Mouse (Mus musculus): Measurements from ENCODE around the gene Gm20605.

The Gm20605 gene

DNA sequence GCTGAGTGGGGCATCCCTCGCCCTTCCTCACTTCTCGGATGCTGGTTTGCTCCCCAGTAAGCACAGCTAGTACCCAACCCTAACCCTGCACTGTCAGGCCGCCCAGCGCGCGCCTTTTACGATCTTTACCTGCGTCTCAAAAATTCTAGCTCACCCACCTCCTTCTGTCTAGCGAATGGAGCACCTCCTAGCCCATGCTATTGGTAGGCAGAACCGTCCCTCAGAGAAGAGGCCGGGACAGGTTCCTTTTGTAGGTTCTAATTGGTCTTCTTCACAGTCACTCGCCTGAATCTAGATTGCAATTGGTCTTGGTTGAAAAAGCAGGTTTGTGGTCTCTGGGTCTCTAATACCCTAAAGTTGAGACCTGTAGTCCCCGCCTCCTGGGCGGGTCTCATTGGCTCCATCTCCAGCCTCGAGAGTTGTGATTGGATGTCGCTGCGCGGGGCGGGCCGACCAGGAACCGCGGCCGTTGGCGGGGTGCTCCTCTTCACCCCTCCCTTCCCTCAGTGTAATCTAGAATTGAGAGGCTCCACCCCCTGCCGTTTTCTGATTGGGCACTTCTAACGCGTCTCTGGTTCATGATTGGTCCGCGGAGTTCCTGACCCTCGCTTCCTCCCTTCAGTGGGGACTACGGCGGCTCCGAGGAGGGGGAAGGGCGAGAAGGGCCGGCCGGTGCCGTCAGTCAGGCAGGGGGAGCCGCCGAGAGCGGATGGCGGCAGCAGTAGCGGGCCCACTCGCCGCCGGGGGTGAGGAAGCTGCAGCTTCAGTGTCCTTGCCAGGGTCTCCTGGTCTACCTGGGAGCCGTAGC, at the start of gene Gm20605, which contains the start of the genes Fbxo24 and Lrch4:
Gene Gm20605, plus strand, starts transcription at position 678 of the 808 bp plus-strand sequence.
Gene Fbxo24, minus strand, starts transcription at position 505 of the 808 bp plus-strand sequence.
Gene Lrch4, plus strand, starts transcription at position 624 of the 808 bp plus-strand sequence.
- DNase-seq (ENCODE audit: low read depth), result peak; percentile 100

DNA sequence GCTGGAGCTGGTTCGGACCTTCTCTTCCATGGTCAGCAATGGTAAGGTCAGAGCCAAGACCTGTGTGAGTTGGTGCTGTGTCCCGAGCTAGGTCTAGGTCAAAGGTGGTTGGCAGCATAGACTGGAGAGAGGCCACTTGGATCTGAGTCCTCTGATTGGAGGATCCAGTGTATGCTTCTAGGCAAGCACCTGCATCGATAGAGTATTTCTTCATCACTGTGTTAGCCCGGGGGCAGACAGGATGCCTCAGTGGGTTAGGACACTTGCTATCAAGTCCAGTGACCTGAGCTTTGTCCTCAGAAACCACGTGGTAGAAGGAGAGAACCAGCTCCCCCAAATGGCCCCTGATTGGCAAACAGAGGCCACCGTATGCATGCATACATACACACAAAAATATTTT, 48.7 kb upstream of the Gm20605 start:
- no peak for DNase-seq (ENCODE audit: low read depth)

DNA sequence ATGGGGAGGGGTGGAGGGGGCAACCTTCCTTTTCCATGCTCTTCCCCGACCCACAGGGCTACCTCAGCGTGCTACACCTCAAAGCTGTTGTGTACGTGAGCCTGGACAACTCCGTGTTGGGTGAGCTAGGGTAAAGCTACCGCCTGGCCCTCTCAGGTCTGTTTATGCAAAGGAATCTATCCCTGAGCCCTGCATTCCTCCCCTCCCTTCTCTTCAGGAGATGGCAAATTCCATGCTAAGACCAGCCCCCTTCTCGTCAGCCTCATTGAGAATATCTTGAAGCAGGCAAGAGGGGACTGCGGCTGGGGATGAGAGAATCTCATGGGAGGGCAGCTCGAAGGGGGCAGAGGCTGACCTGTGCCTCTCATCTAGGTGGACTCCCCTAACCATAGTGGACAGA, 46.3 kb upstream of the Gm20605 start:
- no peak for DNase-seq (ENCODE audit: low read depth)

DNA sequence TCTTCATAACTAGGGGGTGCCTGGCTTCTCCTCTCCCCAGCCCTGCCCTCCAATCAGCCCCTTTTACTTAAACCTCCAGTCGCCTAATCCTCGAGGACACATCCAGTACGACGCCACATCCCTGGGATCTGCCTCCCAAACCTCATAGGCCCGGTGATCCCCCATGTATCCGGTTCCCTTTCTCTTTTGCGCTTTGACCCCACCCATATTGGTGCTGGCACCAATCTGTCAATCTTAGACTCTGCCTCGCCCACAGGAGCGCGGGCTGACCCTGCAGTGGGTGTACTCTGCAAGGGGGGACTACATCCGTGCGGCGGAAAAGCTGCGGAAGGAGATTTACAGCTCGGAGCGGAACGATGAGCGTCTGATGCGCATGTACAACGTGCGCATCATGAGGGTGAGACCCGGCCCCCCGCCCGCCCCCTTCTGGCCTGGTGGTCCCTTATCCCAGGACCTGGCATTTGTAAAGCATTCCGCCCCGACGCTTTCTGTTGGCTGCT, 45.3 kb upstream of the Gm20605 start:
- no peak for DNase-seq (ENCODE audit: low read depth)

DNA sequence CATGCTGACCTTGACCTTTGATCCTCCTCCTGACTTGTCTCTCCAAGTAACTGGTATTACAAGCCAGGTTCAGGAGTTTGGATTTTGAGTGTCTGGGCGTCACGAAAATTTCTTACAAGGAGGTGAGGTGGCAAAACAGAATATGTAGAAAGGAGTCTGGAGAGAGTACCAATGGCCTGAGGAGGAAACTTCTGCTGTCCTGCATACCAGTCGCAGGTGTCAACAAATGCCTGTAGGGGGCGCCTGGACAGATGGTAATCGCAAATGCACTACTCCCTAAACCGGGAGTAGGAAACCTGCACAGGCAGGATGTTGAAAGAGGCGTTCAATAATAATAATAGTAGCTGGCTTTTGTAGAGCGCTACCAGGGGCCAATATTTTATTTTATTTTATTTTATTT, 44.0 kb upstream of the Gm20605 start:
- peak; percentile 74 for DNase-seq (ENCODE audit: low read depth)

DNA sequence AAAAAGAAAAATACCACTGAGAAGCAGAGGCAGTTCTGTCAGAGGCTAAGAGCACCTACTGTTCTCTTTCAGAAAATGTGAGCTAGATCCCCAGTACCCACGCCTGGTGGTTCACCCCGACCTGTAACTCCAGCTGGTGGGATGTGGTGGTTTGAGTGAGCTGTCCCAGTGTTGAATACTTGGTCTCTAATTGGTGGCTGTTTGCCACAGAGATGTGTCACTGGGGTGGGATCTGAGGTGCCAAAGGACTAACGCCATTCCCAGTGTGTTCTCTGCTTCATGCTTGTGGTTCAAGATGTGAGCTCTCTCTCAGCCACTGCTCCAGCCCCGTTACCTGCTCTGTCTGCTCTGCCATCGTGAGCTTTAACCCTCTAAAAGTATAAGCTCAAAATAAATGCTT, 38.5 kb upstream of the Gm20605 start:
- DNase-seq (ENCODE audit: low read depth), result peak; percentile 61

DNA sequence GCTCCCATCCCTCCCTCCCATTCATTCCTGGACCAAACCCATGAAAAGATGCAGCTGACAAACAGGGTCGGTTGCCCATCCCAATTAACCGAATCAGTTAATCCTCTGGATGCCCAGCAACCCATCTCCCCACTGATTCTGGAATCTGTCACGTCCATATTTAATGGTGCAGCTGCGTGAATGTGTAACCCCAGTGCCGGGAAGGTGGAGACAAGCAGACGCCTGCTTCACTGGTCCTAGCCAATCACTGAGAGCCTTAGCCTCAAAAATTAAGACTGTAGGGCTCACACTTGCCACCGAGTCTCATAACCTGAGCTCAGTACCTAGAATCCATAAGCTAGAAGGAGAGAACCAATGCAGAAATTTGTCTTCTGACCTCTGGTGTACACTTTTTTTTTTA, 33.1 kb upstream of the Gm20605 start:
- DNase-seq (ENCODE audit: low read depth), result no peak

DNA sequence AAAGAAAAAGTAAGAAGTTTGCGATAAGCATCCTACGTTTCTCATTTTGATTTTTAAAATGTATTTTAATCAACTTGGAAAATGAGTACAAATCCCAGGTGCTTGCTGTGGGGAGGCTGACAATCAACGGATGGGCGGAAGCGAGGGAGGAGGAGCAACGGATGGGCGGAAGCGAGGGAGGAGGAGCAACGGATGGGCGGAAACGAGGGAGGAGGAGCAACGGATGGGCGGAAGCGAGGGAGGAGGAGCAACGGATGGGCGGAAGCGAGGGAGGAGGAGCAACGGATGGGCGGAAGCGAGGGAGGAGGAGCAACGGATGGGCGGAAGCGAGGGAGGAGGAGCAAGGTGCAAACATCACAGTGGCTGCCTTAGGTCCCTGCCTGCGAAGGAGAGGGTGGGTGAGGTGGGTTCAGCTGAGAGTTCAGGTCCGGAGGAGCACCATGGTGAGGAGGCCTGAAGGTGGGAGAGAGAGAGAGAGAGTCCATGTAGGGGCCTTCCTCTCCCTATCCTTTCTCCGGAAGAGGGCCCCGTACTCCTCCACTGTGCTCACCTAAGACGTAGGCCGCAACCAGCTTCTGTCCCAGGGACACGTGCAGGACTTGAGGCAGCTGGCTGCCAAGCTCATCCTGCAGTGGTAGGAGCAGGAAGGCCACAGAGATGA, 32.2 kb upstream of the Gm20605 start:
- peak; percentile 91 for DNase-seq (ENCODE audit: low read depth)

DNA sequence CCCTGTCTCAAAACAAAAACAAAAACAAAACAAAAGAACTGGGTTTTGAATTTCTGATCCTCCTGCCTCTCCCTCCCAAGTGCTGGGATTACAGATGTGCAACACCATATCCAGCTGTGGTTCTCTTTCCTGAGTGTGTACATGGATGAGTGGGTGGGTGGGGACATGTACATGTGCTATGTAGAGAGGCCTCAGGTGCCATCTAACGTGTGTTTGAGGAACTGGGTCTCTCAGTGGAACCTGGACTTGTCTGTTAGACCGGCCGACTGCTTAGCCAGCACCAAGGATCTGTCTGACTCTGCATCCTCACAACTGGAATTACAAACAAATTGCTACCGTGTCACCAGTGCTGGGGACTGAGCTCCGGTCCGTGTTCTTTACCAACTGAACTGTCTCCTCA, 31.4 kb upstream of the Gm20605 start:
- peak; percentile 42 for DNase-seq (ENCODE audit: low read depth)

DNA sequence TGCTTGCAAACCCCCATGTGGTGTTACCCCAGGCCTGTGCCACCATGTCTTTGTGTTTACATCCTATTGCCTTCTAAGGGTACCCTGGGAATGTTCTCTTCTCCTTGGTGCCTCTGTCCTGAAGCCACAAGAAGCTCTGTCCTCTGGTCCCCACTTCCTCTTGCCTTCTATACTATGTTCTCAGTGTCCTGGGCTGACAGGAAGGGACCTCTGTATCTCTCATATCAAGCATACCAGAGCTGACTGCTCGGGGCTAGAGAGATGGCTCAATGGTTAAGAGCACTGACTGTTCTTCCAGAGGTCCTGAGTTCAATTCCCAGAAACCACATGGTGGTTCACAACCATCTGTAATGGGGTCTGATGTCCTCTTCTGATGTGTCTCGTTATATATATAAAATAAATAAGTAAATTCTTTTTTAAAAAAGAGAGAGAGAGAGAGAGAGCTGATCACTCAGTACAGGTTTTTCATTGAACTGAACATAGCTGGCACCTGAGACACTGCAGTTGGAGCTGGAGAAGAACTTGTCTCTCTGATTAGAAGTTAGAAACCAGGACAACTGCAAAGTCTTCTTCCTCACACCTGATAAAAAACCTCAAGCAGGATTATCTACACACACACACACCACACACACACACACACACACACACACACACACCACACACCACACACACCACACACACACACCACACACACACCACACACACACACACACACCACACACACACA, 30.7 kb upstream of the Gm20605 start:
- DNase-seq (ENCODE audit: low read depth), result peak; percentile 71

DNA sequence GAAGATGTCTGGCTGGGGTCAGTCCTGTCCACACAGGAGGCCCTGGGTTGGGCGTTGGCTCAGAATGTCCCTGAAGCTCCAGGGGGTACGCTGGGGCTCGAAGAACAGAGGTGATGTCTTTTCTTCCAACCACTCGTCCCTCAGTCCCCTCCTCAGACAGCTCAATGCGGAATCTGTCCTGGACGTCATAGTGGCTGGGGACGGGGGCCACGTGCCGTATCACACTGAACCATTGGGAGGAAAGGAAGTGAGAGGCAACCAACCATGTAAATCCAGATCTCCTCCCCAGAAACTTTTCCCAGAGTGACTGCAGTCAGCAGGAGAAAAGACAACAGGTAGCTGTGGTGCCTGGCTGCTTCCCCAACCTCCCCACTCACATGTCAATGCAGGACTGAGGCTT, 29.4 kb upstream of the Gm20605 start:
- peak; percentile 53 for DNase-seq (ENCODE audit: low read depth)

DNA sequence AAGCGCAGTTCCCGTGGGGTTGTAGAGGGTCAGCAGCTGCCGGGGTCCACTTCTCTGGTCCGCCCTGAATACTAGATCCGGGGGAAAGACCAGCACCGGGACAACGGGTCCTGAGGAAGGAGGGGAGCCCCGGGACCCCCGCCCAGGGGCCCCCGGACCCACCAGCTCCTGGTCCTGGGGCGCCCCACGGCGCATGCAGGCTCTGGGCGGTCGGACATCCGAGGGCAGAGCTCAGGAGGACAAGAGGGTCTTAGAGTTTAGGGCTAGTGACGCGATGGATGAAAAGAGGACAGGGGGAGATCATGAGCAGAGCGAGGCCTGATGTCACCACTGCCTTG, 28.7 kb upstream of the Gm20605 start:
- no peak for DNase-seq (ENCODE audit: low read depth)

DNA sequence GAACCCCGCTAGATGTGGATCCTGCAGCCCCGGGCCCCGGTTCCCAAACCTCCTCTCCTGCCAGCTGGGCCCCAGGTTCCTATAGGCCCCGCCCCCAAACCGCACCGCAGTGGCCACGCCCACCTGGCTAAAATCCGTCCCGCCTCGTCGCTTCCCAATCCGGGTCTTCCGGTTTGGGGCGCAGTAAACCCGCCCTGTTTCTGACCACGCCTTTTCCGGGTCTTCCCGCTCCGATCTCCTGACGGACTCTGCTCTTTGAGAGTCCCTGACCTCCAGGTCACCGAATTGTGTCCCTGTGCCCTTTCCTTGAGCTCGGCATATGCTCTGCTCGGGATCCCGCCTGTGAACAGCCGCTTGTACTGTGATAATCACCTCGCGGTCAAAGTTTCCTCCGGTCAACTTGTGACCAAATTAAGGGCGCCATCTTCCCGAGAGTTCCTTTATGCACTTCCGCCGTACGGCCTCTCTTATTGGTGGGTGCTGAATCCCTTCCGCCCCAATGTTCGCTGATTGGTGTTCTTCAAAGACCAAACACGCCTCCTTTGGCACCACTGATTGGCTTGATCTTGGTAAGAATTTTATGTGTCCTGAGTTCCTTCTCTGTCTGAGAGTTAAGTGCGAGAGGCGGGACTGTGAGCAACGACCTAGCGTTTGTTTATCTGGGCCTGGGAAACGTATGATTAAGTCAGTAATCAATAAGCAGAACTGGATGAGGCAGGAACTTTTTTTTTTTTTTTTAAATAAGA, 28.2 kb upstream of the Gm20605 start, which contains the start of gene Mospd3:
Gene Mospd3, minus strand, starts transcription at position 440 of the 746 bp plus-strand sequence.
- DNase-seq (ENCODE audit: low read depth), result peak; percentile 100

DNA sequence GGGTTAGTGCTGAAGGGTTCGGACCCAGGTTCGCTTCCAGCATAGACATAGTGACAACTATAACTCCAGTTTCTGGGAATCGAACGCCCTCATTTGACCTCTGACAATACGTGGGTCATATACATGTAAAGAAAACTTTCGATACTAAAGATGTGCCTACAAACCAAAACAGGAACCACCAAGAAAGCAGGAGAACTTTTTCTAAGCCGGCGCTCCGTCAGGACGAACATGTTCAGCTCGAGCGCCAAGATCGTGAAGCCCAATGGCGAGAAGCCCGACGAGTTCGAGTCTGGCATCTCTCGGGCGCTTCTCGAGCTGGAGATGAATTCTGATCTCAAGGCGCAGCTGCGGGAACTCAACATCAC, 27.6 kb upstream of the Gm20605 start:
- no peak for DNase-seq (ENCODE audit: low read depth)

DNA sequence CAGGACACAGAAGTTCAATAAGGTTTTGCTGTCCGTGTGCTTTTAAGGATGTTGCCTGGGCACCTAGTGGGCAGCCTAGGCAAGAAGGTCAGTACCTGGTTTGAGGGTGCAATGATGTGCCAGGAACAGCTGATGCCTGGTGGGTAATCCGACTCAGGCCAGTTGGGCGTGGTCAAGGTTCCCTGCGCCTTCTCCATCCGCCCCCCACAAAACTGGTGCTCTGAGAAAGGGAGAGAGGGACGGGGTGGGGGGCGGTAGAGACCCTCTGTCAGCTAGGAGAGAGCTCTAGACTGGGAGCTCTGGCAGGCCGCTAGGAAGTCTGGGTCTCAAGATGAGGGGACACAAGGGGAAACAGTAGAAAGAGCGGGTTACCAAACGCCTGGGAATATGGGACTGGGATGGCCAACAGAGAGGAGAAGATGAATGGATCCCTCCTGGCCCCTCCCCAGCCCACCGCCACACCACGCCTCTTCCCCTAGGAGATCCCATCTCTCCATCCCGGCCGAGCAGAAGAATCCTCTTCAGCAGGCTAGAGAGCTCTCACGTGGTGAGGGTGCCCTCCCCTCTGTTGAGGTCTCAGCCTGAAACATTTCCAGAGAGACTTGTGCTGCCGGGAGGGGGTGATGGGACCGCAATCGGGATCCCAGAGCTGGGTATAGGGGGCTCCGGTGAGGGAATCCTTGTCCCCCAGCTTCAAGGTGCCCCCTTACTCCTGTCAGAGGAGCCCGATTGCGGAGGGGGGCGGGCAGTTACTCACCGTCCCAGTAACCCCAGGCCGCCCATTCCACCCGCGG, 20.9 kb upstream of the Gm20605 start:
- no peak for DNase-seq (ENCODE audit: low read depth)

DNA sequence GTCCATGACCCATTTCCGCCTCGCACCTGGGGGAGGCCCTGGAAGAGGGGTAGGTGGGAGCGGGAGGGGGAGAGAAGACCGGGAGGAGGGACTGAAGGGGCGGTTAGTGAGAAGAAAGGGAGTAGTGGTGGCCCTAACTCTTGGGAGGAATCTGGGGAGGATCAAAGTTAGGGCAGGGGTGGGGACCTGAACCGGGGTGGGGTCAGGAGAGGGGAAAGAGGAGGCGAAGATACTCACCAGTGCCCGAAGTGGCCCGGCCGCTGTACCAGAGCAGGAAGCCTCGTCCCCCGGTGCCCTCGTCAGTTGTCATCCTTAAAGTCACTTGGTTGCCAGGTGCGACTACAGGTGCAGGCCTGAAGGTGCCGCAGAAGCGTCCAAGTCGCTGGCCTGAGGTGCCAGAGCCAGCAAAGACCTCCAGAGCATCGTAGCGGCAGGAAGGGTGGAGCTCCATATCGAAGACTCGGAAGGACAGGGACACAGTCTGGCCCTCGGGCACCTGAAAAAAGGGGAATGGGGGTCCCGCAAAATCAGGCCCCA, 20.3 kb upstream of the Gm20605 start:
- DNase-seq (ENCODE audit: low read depth), result no peak

DNA sequence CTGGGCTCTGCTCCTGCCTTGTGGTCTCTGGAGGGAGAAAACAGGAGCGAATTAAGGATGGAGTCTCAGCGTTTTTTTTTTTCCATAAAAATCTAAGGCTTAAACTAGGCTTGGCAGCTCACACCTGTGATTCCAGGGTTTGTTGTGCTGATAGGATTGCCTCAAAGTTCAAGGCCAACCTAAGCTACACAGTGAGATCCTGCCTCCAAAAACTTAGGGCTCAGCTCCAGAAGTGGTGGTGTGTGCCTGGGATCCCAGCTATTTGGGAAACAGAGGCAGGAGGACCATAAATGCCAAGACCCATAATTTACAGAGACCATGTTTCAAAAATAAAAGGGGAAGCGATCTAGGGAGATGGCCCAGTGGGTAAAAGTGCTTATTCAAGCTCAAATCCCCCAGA, 19.7 kb upstream of the Gm20605 start:
- no peak for DNase-seq (ENCODE audit: low read depth)

DNA sequence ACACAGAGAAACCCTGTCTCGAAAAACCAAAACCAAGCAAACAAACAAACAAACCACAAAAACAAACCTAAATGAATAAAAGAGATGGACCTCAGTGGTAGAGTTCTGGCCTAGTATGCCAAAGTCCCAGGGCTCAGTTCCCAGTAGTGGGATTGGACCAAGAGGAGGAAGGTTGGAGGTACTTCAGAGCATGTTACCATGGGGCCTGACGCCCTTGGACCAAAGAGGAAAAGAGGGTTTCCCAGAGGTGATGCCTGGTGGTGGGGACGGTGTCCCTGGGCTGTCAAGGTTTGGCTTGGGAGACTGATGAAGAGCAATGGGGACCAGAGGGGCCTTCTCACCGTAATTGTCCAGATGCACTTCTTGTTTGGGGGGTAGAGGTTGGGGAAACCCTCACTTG, 18.9 kb upstream of the Gm20605 start:
- DNase-seq (ENCODE audit: low read depth), result no peak

DNA sequence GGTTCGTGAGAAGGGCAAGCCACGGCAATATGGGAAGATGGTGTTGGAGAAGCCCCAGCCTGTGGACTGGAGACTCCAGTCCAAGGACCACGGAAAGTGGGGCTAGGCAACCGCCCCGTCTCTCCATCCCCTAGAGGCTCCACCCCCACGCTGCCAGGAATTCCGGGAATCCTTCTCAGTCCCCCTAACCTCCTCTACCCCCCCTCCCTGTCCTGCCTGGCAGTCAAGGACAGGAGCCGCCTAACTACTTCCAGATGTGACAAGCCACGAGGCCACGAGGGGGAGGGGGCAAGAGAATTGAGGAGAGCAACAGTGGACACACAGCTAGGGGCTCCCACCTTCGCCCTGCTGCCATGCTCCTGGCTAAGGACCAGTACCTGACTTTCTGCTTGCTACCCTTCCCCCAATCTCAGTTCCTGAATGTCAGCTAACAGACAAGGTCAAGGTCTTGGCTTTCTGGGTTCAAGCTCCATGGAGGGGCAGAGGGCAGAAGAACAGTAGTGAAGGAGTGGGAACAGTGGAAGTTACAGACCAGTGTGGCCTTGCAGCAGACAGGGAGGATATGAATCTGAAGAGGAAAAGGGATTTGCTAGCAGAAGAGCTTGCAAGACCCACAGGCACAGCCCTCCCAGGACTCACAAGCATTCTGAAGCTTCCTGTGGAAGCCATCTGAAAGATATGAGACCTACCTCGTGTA, 18.3 kb upstream of the Gm20605 start:
- DNase-seq (ENCODE audit: low read depth), result no peak

DNA sequence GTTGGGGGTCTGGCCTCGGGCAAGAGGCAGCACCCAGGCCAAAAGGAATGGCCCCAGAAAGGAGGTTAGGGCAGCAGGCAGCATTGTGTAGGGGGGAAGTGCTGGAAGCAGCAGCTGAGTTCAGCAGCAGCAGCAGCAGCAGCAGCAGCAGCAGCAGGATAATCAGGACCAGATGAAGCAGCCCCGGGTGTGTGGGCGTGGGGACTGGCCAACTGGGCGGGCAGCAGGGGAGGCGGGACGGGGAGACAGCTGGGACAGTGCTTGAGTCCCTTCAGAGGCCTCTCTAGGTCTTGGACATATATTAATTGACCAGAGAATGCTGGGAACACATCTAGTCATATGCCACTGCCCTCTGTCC, 17.8 kb upstream of the Gm20605 start:
- no peak for DNase-seq (ENCODE audit: low read depth)
